Mouse (Mus musculus): ENCODE data around the gene Glt28d2.

Glt28d2 gene

DNA sequence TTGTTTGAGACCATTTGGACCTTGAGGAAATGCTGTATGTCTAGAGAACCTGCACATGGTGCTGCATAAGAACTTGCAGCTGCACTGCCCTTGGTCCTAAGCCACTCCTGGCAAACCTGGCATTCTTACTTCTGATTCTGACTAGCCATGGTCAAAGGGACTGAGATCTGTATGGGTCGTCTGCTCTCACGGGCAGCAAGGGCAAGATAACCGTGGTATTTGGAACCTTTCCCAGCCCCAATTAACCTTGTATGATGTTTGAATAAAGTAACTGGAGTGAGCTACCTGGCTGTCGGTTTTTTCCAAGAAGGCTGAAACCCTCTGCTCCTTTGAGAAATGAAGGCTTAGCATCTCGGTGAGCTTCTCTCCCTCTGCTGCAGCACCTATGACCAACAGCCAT, 8.4 kb downstream of the Glt28d2 start:
- DNase-seq (ENCODE audit: low spot score in 2 of 2) = no peak

DNA sequence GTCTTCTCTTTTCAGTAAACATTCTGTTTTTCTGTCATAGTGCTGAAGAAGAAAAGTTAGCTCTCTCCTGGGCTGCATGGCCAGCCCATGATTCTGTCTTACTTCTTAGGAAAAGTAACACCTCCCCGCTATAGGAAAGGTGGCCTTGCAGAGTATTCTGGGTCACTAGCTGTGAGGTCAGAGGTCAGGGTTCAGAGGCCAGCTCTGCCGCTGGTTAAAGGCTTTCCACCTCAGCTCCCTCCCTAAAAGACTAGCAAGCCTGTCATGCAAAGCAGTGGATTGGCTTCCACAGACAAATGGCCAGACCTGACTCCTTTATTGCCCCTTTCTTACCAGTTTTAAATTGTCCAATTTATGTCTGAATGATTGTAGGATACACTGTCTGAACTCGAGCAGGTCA, 23.3 kb downstream of the Glt28d2 start:
- no peak for DNase-seq (ENCODE audit: low spot score in 2 of 2)

DNA sequence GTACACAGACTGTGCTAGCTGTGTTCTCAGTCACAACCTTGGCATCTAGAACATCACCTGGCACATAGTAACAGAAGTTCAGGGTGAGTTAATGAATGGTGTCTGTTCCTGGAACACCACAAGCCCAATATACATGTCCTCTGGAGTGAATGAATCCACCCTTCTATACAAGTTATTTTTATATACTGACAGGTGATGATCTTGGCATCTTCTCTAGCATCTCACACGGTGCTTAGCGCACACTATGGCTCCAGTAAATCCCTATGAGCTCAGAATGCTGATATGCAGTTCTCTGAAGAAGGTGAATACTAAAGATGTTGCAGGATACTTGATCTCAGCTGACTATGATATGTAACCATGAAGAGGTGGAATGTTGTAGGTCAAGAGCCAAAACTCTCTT, 24.4 kb downstream of the Glt28d2 start:
- DNase-seq (ENCODE audit: low spot score in 2 of 2) = no peak

DNA sequence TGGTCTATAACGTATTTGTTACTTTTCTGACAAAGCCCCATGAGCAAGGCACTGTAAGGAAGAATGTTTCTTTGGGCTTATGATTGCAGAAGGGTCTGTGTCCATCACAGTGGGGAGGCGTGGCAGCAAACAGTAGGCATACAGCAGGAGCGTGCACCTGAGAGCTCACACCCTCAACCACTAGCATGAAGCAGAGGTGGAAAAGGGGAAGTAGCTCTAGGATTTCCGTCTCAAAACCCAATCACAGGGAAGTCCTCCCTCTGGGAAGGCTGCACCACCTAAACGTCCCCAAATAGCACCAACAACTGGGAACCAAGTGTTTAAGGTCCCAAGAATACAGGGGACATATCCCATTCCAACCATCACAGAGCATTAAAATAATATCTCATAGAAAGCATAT, 26.3 kb downstream of the Glt28d2 start:
- no peak for DNase-seq (ENCODE audit: low spot score in 2 of 2)

DNA sequence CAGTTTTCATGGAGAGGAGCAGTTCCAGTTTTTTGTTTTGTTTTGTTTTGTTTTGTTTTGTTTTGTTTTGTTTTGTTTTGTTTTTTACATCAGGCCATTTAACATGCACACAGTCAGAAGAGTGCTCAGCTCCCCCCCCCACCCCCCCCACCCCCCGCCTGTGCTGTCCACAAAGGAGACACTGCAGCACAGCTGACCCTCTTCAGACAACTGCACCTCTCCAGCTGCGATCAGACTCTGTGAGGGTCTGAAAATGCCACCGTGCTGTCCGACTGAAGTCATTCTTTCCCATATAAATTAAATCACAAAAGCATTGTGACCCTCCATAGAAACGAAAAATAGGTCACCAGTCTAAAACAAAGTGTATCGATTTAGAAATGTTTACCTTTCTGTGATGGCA, 28.0 kb downstream of the Glt28d2 start:
- DNase-seq (ENCODE audit: low spot score in 2 of 2) = no peak

DNA sequence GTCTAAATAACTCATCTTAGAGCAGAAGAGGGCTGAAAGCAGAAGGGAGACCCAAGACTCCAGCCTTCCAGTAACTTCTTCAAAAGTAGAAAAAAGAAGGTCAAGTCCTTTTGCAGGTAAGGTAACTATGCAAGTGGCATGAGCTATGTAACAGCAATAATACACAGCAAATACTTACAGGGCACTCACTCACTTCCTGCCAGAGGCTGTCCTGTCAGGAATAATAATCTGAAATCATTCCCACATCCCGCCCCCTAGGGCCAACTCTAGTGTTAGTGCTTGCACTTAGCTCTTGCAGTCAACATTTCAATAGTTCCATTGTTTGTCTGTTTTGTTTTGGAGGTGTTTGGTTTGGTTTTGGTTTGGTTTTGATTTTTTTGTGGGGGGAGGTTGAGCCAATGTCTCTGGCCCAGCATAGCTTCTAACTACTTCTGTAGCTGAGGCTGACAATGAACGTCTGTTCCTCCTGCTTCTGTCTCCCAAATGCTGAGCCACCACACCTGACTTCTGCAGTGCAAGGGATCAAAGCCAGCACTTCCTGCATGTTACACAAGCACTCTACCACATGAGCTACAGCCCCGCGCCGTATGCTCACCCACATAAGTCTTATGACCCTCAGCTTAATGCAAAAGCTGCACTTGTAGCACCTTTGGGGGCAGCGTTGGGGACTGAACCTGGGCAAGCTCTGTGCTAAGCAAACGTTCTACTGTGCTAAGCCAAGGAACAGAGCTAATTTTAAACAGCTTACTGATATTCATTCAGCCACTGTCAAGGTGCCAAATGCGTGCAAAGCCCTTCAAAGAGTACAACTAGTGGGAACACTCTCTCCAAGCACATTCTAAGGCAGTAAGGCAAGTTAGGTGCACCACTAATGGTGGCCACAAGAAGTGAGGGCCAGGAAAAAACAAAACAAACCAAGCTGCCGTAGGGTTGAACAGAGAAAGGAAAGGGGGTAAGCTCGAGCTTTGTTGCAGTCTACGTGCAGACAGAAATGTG, 28.9 kb downstream of the Glt28d2 start:
- DNase-seq (ENCODE audit: low spot score in 2 of 2) = no peak

DNA sequence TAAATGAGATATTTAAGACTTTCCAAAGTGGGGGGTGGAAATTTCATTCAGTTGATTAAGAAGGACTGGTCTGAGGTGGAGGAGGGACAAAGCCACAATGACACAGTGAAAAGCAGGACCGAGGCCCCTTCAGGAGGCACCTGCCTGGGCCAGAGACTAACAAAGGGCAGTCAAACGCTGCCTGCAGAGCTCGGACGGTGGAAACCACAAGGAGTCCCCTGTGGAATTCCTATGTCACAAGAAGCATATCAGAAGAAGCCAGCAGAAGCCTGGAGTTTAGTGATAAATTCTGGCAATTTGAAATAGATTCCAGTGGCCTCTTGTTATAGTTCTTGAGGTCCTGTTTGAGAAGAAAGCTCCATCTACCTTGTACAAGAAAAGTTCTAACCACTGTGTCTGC, 30.2 kb downstream of the Glt28d2 start:
- DNase-seq (ENCODE audit: low spot score in 2 of 2) = no peak

DNA sequence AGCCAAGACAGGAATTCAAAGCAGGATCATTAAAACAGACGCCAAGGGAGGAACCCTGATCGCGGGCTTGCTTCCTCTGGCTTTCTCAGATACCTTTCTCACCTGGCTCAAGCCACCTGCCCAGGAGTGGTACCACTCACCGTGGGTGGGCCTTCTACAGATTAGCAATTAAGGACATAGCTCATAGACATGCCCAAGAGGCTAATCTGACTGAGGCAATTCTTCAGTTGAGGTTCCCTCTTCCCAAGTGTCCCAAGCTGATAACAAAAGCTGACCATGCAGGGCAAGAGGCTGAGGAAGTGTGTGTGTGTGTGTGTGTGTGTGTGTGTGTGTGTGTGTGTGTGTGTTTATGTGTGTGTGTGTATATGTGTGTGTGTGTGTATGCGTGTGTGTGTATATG, 31.4 kb downstream of the Glt28d2 start:
- DNase-seq (ENCODE audit: low spot score in 2 of 2) = no peak

DNA sequence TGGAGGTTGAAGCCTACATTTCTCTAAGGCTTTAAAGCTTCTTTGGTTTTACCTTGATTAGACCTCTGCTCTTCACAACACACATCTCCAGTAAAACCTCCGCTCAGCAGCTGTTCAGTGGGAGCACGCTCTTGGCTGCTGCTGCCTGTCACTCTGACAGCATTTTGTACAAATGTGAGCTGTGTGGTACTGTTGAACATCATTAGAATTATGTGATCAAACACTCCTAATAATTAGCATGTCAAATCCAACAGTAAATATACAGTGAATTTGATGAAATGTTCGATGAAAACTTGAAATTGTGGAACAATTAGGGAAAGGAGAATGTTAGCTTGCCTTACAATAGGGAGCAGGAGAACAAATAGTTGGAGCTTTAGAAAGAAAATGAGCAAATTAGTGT, 32.3 kb downstream of the Glt28d2 start:
- DNase-seq (ENCODE audit: low spot score in 2 of 2) = no peak

DNA sequence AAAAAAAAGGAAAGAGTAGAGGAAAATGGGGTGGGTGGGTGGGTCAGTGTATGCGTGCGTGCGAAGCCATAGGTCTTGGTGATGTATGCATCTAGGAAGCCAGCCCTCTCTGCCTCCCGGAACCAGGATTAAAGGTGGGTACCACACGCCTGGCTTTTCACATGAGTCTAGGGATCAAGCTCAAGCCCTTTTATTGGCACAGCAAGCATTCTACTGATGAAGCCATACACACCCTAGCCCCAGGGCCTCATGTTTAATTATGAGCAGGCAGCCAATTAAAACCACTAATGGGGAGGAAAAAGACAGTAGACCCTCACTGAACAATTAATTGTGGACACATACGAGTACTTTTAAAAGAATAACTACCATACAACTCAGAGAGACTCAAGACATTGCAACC, 33.2 kb downstream of the Glt28d2 start:
- no peak for DNase-seq (ENCODE audit: low spot score in 2 of 2)

DNA sequence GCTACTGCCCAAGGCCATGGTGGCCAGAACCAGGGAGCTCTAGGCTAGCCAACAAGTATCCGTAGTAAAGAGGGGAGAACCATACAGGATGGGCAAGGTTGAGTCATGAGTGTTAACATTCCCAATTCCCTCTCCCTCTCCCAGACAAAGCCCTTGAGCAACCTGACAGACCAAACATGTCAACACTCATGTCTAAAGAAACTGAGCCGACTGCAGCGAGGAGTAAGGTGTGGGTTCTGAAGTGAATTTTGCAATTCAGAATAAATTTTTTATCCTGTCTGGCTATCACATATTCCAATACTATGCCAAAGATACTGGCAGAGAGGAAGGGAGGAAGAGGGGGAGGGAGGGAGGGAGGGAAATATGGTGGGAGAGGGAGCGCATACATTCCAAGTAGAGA, 33.6 kb downstream of the Glt28d2 start:
- no peak for DNase-seq (ENCODE audit: low spot score in 2 of 2)

DNA sequence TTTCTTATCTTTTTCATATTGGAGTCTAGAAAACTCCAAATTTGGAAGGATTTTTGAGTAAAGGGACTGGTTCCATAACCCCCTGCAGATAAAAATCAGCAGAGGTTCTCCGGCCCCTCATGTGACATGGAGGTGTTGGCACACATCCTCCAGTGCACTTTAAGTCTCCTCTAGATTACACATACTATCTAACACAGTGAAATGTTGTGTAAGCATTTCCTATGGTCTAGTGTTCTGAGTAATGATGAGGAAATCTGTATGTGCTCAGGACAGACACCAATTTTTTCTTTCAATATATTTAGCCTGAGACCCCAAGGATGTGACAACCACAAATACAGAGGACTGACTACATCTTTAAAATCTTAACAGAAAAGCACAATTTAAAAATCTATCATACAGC, 37.2 kb downstream of the Glt28d2 start:
- no peak for DNase-seq (ENCODE audit: low spot score in 2 of 2)

DNA sequence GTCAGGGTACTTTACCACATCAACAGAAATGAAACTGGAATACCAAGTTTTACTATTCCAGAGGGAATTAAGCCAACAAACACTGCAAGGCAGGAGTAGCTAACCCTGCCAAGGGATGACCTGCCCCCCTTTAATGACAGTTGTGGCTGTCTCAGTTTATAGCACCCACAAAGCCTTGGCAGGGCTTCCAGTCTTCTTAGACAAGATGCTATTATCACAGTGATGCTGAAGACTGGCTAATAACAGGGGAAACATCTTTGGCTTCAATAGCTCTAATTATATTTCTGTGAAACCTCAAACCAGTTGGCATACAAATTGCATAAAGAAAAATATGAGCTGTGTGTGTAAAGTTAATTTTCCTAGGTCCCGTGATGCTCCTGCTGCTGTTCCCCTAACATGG, 41.0 kb downstream of the Glt28d2 start:
- no peak for DNase-seq (ENCODE audit: low spot score in 2 of 2)

DNA sequence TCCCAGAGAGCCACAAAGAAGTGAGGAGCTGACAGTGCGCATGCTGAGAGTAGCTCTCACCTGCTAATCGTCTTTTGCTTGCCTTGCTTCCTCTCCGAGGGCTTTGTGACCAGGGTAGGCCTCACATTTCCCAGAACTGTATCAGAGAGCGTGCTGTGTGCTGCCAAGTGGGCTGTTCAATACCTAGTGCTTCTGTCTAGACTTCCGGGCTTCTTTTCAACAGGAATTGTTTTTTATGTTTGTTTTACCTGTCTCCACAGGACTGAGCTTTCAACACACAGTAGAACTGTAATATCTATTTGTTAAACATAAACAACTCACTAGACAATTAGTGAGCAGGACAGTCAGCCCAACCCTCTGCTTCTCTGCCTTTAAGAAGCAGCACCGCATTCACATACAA, 42.0 kb downstream of the Glt28d2 start:
- DNase-seq (ENCODE audit: low spot score in 2 of 2) = no peak

DNA sequence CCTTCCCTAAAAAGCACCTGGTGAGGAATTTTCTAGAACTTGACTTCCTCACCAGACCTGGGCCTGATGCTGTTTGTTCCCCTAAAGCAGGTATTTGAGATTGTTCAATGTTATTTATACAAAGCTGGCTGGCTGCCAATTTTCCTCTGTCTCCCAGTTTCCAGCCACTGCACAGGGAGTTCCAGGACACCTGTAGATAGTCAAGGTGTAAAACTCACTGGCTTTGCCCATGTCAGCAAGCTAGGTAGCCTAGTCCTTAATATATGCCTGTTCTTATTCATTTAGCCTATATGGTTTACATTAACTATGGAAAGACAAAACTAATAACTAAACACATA, 44.5 kb downstream of the Glt28d2 start:
- no peak for DNase-seq (ENCODE audit: low spot score in 2 of 2)

DNA sequence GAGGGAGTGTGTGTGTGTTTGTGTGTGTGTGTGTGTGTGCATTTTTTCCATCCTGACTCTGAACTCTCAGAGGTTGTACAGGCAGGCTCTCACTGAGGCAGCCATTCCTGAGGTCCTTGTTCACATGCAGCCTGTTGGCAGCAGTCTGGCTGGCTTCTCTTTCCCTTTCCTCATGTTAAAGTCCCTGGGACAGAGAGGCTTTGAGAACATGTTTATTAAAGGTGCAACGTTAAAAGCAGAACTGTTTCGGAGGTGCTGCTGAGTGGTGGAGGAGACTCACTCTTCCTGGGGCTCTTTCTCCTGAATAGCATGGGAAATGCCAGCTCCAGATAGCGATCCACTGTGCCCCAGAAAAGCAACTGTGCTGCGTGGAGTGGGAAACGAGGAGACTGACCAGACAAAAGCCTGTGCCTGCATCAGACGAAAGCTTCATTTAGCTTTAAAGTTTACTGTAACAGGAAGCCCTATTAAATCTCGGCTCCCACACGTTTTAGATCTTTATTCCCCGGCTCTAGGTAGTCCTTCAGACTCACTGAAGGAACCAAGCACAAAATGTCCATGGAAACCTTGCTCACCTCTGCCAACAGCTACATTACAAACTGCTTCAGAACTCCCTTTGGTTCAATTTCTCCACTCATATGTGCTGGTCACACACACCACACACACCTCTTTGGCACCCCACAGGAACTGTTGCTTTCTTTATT, 45.0 kb downstream of the Glt28d2 start:
- DNase-seq (ENCODE audit: low spot score in 2 of 2) = no peak

DNA sequence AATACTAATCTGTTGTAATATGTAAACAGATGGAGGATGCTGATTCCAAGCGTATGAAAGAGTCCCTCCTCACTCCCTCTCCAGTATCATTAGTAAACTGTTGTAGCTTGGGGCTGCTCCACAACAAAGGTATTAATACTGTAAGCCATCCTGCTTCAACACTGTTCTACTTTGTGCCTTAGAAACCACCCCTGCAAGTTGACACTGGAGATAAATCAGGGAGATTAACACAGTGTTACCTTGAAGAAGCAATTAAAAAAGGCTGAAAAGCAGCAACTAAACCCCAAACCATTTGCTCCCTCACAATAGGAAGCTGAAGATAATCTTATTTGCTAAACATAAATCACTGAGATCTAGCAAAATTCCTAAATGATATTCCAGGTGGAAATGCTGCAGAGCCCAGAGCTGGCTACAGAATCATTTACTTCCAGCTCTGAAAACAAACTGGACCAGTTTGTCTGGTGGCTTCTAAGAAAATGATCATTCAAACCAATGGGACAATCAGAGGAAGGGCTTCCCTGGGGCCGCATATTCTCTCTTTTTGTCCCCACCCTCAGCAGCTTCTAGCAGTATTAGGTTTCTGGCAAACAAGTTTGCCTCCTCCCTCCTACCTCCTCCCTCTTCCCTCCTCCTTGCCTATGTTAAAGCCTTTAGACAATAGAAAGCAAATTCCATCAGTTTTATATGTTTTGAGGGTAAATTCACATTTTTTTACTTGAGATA, 45.7 kb downstream of the Glt28d2 start:
- DNase-seq (ENCODE audit: low spot score in 2 of 2) = no peak

DNA sequence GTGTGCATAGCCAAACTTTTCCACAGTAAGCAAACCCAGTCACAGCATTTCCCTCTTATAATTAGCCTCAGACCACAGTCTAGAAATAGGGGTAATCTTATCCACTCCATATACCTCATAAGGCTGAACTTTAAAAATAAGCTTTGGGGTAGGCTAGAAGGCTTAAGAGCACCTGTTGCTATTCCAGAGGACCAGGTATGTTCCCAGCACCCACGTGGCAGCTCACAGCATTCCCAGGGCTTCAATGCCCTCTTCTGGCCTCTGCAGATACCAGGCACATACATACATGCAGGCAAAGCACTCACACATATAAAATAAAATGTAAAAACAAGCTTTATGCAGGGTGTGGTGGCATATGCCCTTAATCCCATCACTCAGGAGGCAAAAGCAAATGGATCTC, 53.7 kb downstream of the Glt28d2 start:
- no peak for DNase-seq (ENCODE audit: low spot score in 2 of 2)

DNA sequence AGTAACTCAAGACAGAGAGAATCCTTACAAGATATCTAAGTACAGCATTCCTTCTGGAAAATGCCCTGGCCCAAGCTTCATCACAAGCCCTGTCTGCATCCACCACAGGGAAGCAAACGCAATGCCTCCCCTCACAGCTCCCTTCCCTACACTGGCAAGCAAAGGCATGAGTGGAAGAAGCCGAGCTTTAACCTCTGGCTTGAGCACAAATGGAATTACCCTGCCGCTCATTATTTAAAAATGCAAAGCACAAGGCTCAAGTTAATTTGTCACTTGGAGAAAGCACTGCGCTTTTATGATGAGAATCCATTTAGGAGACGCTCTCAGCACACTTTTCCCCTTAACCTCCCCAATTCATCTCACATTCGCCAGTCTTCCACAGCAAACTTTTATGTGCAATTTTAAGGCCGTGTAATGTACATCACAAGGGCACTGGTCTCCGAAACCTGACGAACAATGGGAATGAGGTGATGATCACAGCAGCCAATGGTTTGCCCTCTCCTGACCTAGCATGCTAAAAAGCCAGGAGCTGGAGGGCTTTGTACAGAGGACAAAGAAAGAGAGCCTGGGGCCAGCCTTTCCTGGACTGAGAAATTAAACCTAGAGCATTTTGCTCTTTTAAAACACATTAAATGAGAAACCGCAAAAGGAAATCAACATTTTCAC, 54.7 kb downstream of the Glt28d2 start:
- no peak for DNase-seq (ENCODE audit: low spot score in 2 of 2)

DNA sequence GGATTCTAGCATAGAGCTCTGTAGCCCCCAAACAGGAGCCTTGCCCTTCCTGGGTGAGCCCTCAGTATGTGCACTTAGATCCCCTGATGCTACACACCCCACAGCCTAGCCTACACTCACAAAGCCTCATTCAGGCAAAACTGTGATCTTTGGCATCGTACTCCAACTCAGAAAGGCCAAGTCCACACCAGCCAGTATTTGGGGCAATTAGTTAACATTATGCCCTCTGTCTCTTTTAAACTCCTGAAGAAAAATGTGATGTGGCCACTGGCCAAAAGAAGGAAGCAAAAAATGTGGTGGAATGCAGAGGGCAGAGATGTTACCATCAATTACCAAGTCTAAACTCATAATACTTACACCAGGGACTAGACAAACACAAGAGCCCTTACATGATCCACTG, 55.5 kb downstream of the Glt28d2 start:
- DNase-seq (ENCODE audit: low spot score in 2 of 2) = no peak

DNA sequence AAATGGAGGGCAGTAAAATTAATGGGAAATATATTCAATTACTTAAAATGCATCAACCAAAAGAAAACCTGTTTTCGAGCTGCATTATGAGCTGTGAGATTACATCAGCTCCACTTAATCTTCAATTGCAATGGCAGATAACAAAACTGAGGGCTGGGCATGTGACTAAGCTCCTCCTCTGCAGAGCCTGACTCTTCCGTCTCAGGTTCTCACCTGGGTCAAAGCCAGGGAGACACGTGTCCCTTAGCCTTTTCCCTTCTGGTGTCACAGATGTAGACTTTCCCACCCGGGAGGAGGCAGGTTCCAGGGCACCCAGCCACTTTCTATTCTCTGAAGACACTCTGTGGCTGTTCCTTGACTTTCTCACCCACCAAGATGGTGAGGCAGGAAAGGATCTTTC, 58.3 kb downstream of the Glt28d2 start:
- DNase-seq (ENCODE audit: low spot score in 2 of 2) = peak in 1 of 2 experiments; percentile 5

DNA sequence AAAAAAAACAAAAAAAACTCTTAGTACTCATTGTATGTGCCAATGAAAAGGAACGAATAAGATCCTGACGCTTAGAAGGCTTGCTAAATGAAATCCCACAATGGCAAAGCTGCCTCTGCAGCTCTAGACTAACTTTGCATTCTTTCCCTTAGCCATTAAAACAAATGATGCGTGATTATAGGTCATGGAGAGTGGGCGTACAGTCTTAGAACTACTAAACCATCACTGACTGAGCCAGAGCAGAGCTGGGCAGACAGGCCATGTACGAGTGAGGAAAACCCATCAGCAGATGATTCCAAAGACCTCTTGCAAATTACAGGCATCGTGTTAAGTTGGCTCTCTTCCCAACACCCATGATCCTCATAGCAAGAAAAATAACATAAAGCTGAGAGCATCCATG, 59.5 kb downstream of the Glt28d2 start:
- DNase-seq (ENCODE audit: low spot score in 2 of 2) = no peak

All from cerebellum, postnatal 4 days (tissue).